ENCODE assay signal across 9 mouse cellular contexts in genomic region chr5:140418106-140418488, GRCm38 (mm10). TPM values are rescaled to one million over a fixed set of nuclear protein-coding genes. Genes with fewer than 3 reads are reported as not detected.
DNase-seq lines count a peak whose midpoint lies in the region; ATAC-seq lines count a peak whose summit lies in the region.
"Had no signal": no experiment of that assay in that cellular context is flagged by ENCODE, and none has a peak within 500 bp of the region (broad histone marks: within the 10 kb centered on the region; RNA-seq: fewer than 3 reads in every experiment).

No protein-coding gene starts in this region.

- no peaks in the 10 kb centered on the region for H3K9me3 ChIP-seq in heart, embryonic 13.5 days
- peaks cover 6% of the 10 kb centered on the region; the same call in 1 of the 2 replicates for H3K9me3 ChIP-seq in forebrain, embryonic 10.5 days
- H3K9me3 ChIP-seq in limb, embryonic 12.5 days, result no peaks in the 10 kb centered on the region
- H3K9me3 ChIP-seq in neural tube, embryonic 15.5 days (replicated peaks), result no peaks in the 10 kb centered on the region

- peak overlapping the region; percentile 94 for H3K4me2 ChIP-seq in heart, embryonic 13.5 days
- peak overlapping the region; percentile 88 for H3K4me2 ChIP-seq in limb, embryonic 12.5 days
- H3K4me2 ChIP-seq in neural tube, embryonic 15.5 days, result peak overlapping the region; percentile 76

- peak overlapping the region; percentile 100 for H3K4me3 ChIP-seq in heart, embryonic 13.5 days
- H3K4me3 ChIP-seq in forebrain, embryonic 10.5 days, result peak overlapping the region; percentile 93
- H3K4me3 ChIP-seq in limb, embryonic 12.5 days (replicated peaks), result peak overlapping the region; percentile 100
- H3K4me3 ChIP-seq in neural tube, embryonic 15.5 days (replicated peaks), result peak overlapping the region; percentile 77

- WGBS in heart, embryonic 13.5 days, result 1% methylated on average over 12 of the region's 12 CpGs
- 3% methylated on average over 12 of the region's 12 CpGs for WGBS in forebrain, embryonic 10.5 days
- 1% methylated on average over 12 of the region's 12 CpGs for WGBS in limb, embryonic 12.5 days
- WGBS in neural tube, embryonic 15.5 days, result 0% methylated on average over 12 of the region's 12 CpGs

- peaks cover 26% of the 10 kb centered on the region for H3K4me1 ChIP-seq in heart, embryonic 13.5 days
- H3K4me1 ChIP-seq in forebrain, embryonic 10.5 days, result peaks cover 31% of the 10 kb centered on the region
- peaks cover 20% of the 10 kb centered on the region for H3K4me1 ChIP-seq in limb, embryonic 12.5 days (replicated peaks)
- H3K4me1 ChIP-seq in neural tube, embryonic 15.5 days, result peaks cover 32% of the 10 kb centered on the region

- H3K36me3 ChIP-seq in heart, embryonic 13.5 days, result peaks cover 9% of the 10 kb centered on the region
- H3K36me3 ChIP-seq in forebrain, embryonic 10.5 days (replicated peaks), result peaks cover 20% of the 10 kb centered on the region
- peaks cover 10% of the 10 kb centered on the region for H3K36me3 ChIP-seq in limb, embryonic 12.5 days
- 0 out of 2 replicates have a peak, but pooled peaks cover 5% of the 10 kb centered on the region for H3K36me3 ChIP-seq in neural tube, embryonic 15.5 days

- H3K27ac ChIP-seq in heart, embryonic 13.5 days (replicated peaks), result peak overlapping the region; percentile 96
- H3K27ac ChIP-seq in forebrain, embryonic 10.5 days, result peak overlapping the region; percentile 95
- H3K27ac ChIP-seq in limb, embryonic 12.5 days, result peak overlapping the region; percentile 97
- peak overlapping the region; percentile 96 for H3K27ac ChIP-seq in neural tube, embryonic 15.5 days (replicated peaks)

- peak overlapping the region; percentile 99 for H3K9ac ChIP-seq in heart, embryonic 13.5 days
- H3K9ac ChIP-seq in limb, embryonic 12.5 days (replicated peaks), result peak overlapping the region; percentile 95
- peak overlapping the region; percentile 91 for H3K9ac ChIP-seq in neural tube, embryonic 15.5 days (replicated peaks)

- DNase-seq in heart, postnatal 25 days (ENCODE audit: low spot score), result no peak
- peak; percentile 32 for DNase-seq in ES-CJ7 (ENCODE audit: low read depth, low spot score)
- DNase-seq in forebrain, embryonic 10.5 days (ENCODE audit: extremely low spot score, low spot score), result no peak
- DNase-seq in gastrocnemius, postnatal 14 days, result no peak
- DNase-seq in layer of hippocampus, postnatal 10 days (ENCODE audit: low spot score in 2 of 2), result no peak

- ATAC-seq in heart, embryonic 13.5 days (ENCODE audit: extremely low read depth, insufficient number of reproducible peaks, low FRiP score, low TSS enrichment), result no peak
- no peak; the same call in 1 of the 2 replicates for ATAC-seq in limb, embryonic 12.5 days (ENCODE audit: insufficient number of reproducible peaks, insufficient read depth, low FRiP score, low TSS enrichment, low read depth)
- no peak; the same call in 1 of the 2 replicates for ATAC-seq in neural tube, embryonic 15.5 days (ENCODE audit: low FRiP score)

- intact Hi-C loops in heart, postnatal 25 days (cut with DNase I), result loop anchor here (5.0 kb wide), 1 partner anchor 119 kb away; no protein-coding TSS in a partner anchor
- intact Hi-C loops in gastrocnemius, postnatal 14 days (cut with DNase I; ENCODE audit: low total_unique reads), result loop anchor here (10.0 kb wide), 1 partner anchor 583 kb away; no protein-coding TSS in a partner anchor

- H3K27me3 ChIP-seq in heart, embryonic 13.5 days (replicated peaks), result no peaks in the 10 kb centered on the region
- no peaks in the 10 kb centered on the region for H3K27me3 ChIP-seq in forebrain, embryonic 10.5 days (ENCODE audit: poor library complexity, severe bottlenecking)
- no peaks in the 10 kb centered on the region for H3K27me3 ChIP-seq in limb, embryonic 12.5 days
- H3K27me3 ChIP-seq in neural tube, embryonic 15.5 days (replicated peaks), result no peaks in the 10 kb centered on the region

RNA-seq across cellular contexts. Expression of gene Eif3b, which starts 1.0 kb away (rescaled TPM):
- polyA plus RNA-seq in heart, embryonic 13.5 days (2015; fragmentation: Nextera tagmentation; extraction: Ambion mirVana), result 80.5 and 82.6 TPM in 2 replicates
- total RNA-seq in heart, postnatal 25 days (2021), result 10 to 100 TPM; 84.8 to 87.5 TPM
- 155 and 165 TPM in 2 replicates for polyA plus RNA-seq in forebrain, embryonic 10.5 days (2016; fragmentation: Nextera tagmentation; extraction: Ambion mirVana)
- polyA plus RNA-seq in limb, embryonic 12.5 days (2016; fragmentation: Nextera tagmentation; extraction: Ambion mirVana), result 187 and 189 TPM in 2 replicates
- polyA plus RNA-seq in neural tube, embryonic 15.5 days (2015; fragmentation: Nextera tagmentation; extraction: Ambion mirVana), result 80.0 and 93.1 TPM in 2 replicates
- 10 to 100 TPM; 81.7 to 88.9 TPM for total RNA-seq in gastrocnemius, postnatal 14 days (2021)
- 100 to 1,000 TPM; 126 to 128 TPM for total RNA-seq in layer of hippocampus, postnatal 10 days (2021)

RNA-seq across cellular contexts. Expression of gene Gm4869, which starts 27.3 kb away (rescaled TPM):
- 0.07 and 0.08 TPM in 2 replicates for polyA plus RNA-seq in heart, embryonic 13.5 days (2015; fragmentation: Nextera tagmentation; extraction: Ambion mirVana)
- not detected for total RNA-seq in heart, postnatal 25 days (2021)
- polyA plus RNA-seq in forebrain, embryonic 10.5 days (2016; fragmentation: Nextera tagmentation; extraction: Ambion mirVana), result not detected in 2 replicates
- polyA plus RNA-seq in limb, embryonic 12.5 days (2016; fragmentation: Nextera tagmentation; extraction: Ambion mirVana), result not detected in 2 replicates
- not detected in 2 replicates for polyA plus RNA-seq in neural tube, embryonic 15.5 days (2015; fragmentation: Nextera tagmentation; extraction: Ambion mirVana)
- not detected for total RNA-seq in gastrocnemius, postnatal 14 days (2021)
- total RNA-seq in layer of hippocampus, postnatal 10 days (2021), result not detected
- total RNA-seq: layer of hippocampus, postnatal 14 days had no signal

RNA-seq across cellular contexts. Expression of gene Snx8, which starts 29.0 kb away (rescaled TPM):
- polyA plus RNA-seq in heart, embryonic 13.5 days (2015; fragmentation: Nextera tagmentation; extraction: Ambion mirVana), result 15.0 and 16.1 TPM in 2 replicates
- total RNA-seq in heart, postnatal 25 days (2021), result 10 to 100 TPM; 12.5 to 14.0 TPM
- polyA plus RNA-seq in forebrain, embryonic 10.5 days (2016; fragmentation: Nextera tagmentation; extraction: Ambion mirVana), result 27.3 and 28.9 TPM in 2 replicates
- 20.0 and 20.5 TPM in 2 replicates for polyA plus RNA-seq in limb, embryonic 12.5 days (2016; fragmentation: Nextera tagmentation; extraction: Ambion mirVana)
- polyA plus RNA-seq in neural tube, embryonic 15.5 days (2015; fragmentation: Nextera tagmentation; extraction: Ambion mirVana), result 30.0 and 36.7 TPM in 2 replicates
- 1 to 10 TPM; 9.0 to 9.8 TPM for total RNA-seq in gastrocnemius, postnatal 14 days (2021)
- total RNA-seq in layer of hippocampus, postnatal 10 days (2021), result 10 to 100 TPM; 14.9 to 15.5 TPM
